Mouse (Mus musculus): ENCODE measurements around the gene Hipk1. TPM values are rescaled to one million over a fixed set of nuclear protein-coding genes. Genes with fewer than 3 reads are reported as not detected.
A peak's percentile ranks its signal among the peaks of the same experiment; 100 is the strongest.
"Not testable (repeated sequence)": the region's sequence is repeated elsewhere in the genome, so short reads cannot be mapped to it uniquely, and the experiment has no call there.

Hipk1 gene
- total RNA-seq (2014; fragmentation: Nextera tagmentation) (98.1 and 127 TPM in 2 replicates), total RNA-seq (2017) (64.3 and 69.2 TPM in 2 replicates)

DNA sequence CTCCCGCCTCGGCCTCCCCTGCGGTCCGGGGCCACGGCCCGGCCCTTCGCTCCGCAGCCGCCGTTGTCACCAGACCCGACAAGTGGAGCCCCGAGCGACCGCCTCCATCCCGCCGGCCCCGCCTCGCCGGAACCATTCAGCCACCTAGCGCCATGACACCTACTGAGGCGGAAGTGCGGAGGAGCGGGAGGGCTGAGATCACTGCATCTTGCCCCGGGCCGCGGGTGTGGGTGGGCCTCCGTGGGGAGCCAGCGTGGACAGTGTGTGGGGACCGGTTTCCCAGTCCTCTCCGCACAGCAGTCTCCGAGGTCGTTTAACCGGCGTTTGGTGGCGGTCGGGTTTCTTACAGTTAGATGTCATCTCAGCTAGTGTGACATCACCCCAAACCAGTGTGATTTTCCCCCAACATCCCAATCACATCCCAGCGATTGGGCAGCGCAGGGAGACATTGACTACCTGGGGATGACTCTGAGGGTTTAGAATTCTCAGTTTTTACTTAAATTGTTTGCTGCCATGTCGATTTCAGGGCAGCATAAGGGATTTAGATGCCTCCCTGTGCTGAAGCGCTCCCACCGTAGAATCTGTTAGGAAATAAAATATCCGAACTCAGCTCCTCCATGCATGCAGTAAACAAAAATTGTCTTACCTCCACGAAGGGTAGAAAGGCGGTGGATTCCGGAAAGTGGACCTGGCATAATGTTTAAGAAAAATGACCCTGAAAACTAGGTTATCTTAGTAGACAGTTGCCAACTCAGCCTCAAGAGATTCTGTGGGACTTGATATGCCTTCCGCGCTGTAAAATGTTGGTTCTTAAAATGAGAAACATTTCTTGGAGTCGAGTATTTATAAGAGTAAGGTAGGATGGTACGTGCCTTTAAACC is at the start of gene Hipk1:
Hipk1 (minus strand) TSS at position 334 of the 881 bp plus-strand sequence.
- peak; percentile 87 for ATAC-seq (replicated peaks; ENCODE audit: low FRiP score, low TSS enrichment, poor library complexity, severe bottlenecking)

DNA sequence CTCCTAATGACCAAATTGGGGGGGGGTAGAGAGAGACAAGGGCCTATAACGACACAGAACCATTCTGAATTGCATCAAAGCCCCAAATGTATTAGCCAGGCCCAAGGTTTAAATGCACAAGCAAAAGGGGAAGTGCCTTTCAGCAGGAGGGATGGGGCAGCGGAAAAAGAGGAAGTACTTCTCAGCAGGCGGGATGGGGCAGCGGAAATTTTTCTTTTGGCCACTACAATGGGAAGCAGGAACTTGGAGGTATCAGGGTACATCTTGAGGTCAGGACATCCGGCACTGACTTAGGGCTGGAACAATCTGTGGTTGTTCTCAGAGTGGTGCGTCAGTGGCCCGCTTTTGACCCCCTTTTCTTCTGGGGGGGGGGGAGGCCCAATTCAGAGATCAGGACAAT is 49.6 kb upstream of the Hipk1 start:
- not testable (repeated sequence) for ATAC-seq (replicated peaks; ENCODE audit: low FRiP score, low TSS enrichment, poor library complexity, severe bottlenecking)

DNA sequence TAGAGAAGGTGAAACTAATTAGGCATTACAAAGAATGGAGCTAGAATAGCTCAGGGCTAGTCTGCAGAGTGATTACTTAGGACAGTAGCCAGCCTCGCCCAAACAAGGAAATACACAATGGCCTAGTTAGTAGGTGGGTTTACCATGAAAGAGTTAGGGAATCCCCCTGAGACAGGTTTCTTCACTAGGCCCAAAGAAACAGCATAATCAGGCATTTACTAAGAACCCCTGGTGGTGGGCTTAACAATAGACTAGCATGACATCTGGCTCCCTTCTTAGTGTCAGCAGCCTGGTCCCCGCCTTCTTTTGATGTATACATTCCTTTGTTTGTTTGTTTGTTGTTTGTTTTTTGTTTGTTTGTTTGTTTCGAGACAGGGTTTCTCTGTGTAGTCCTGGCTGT is 48.8 kb upstream of the Hipk1 start:
- ATAC-seq (replicated peaks; ENCODE audit: low FRiP score, low TSS enrichment, poor library complexity, severe bottlenecking) = not testable (repeated sequence)

DNA sequence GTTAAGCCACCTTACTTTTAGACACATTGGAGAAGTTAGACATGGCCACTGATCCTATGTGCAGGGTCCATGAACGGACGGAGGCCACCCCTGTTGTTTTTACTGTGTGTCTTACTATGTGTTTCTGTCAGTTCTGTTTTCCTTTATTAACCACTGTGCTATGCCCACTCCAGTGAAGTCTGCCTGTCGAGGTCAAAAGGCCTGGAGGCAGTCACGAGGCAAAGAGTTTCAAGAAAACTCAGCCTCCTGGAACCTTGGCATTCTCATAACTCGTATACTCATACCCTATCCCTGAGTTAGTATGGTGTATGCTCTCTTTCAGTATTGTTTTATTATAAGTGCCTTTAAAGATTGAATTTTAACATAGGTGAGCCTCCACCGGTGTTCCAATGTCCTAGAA is 48.3 kb upstream of the Hipk1 start:
- ATAC-seq (replicated peaks; ENCODE audit: low FRiP score, low TSS enrichment, poor library complexity, severe bottlenecking) = no peak

DNA sequence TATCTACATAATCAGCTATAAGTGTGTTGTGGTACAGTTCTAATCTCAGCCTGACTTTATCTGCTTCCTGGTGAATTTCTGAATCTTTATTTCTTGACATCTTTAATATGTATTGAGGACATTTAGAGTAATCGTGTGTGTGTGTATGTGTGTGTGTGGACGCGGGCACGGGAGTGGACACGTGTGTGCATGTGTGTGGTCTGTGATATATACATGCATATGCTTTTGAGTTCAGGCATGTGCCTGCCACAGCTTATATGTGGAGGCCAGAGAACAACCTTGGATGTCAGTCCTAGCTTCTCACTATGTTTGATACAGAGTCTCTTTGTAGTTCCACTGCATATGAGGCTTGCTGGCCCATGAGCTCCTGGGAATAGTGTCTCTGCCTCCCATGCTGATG is 45.1 kb upstream of the Hipk1 start:
- ATAC-seq (replicated peaks; ENCODE audit: low FRiP score, low TSS enrichment, poor library complexity, severe bottlenecking) = no peak

DNA sequence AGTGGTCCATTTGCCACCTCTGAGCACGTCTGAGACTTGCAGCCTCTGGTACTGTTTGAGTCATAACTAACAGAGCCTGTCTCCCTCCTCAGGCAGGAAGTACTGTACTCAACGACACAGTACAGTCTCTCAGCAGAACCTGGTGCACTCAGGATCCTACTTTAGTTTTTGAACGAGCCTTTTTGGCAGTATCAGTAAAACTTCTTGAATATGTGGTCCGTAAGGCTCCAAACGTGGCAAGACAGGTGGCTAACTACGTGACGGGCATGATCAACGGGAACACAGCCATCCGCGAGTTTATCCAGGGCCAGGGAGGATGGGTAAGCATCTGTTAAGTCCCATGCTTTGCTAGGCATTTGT is 44.6 kb upstream of the Hipk1 start:
- no peak for ATAC-seq (replicated peaks; ENCODE audit: low FRiP score, low TSS enrichment, poor library complexity, severe bottlenecking)

DNA sequence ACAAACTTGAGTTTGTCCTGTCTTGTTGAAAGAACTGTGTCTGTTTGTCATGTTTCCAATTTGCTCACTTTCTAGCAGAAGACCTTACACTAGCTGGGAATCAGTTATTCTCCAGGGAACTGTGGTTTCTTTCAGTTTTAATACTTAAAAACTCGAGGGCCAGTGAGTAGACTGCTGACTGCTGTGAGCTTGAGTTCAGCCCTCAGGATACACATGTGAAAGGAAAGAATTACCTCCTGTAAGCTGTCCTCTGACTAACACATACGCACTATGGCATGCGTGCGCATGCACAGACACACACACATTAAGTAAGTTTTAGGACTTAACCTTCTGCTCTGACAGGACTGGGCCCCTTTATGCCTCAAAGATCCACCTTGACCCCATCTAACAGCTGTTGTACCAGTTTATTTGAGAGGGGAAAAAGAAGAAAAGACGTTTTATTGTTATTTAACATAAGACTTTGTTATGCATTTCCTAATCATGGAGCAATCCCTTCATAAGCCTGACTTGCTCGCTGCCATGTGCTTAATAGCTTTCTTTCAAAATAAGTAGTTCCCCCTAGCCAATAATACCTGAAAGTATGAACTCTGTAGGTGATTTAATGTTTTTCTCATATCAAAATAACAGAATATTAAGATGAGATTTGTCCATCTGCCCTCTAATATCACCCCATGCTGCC is 44.0 kb upstream of the Hipk1 start:
- no peak for ATAC-seq (replicated peaks; ENCODE audit: low FRiP score, low TSS enrichment, poor library complexity, severe bottlenecking)

DNA sequence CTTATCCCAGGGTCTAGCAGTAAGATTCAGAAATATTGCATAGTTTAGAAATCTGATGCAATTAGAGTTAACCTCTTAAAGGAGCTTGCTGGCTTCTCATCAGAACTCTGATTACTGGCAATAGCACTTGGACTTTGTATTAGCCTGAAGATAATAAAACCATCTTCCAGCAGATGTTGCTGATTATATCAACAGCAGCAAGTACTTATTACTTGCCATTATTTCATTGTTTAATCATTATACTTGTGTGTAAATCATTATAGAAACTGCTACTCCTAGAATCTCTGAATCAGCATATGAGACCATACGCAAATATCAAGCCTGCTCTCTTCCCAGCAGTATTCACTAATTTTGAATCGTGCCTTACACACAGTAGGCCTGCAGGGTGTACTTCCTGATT is 42.6 kb upstream of the Hipk1 start:
- no peak for ATAC-seq (replicated peaks; ENCODE audit: low FRiP score, low TSS enrichment, poor library complexity, severe bottlenecking)

DNA sequence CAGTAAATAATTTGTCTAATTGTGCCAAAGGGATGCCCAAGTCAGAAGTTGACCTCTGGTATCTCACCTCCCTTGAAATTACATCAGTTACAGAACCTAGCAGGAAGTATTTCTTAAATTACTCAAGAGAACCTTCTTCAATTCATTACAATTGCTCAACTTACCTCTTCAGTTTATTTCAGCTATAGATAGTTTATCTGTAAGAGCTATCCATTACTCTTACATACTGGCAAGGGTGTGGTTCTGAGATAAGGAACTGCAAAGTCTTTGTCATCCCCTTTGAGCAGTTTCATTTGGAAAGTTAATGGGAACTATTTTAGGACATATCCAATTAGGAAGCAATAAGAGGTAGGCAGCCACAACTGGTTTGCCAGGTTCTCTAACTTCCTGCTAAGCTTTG is 41.1 kb upstream of the Hipk1 start, which contains the start of gene Bcl2l15:
Bcl2l15 (plus strand) TSS at position 176 of the 400 bp plus-strand sequence.
- peak; percentile 49 for ATAC-seq (replicated peaks; ENCODE audit: low FRiP score, low TSS enrichment, poor library complexity, severe bottlenecking)

DNA sequence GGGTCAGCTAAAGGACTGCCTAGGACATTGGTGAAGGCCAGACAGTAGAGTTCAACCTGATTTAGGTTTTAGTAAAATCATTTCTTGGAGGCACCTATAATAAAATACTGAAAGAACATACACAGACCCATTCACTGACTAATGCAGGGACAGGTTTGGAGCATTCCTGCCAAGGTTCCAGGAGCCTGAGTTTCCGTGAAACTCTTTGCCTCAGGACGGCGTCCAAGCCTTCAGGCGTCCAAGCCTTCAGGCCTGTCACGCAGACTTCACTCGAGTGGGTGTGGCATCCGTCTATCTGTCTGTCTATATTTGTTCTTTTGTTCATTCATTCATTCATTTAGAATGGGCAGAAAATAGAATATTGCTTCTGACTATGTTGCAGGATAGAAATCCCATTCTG is 39.8 kb upstream of the Hipk1 start:
- no peak for ATAC-seq (replicated peaks; ENCODE audit: low FRiP score, low TSS enrichment, poor library complexity, severe bottlenecking)

DNA sequence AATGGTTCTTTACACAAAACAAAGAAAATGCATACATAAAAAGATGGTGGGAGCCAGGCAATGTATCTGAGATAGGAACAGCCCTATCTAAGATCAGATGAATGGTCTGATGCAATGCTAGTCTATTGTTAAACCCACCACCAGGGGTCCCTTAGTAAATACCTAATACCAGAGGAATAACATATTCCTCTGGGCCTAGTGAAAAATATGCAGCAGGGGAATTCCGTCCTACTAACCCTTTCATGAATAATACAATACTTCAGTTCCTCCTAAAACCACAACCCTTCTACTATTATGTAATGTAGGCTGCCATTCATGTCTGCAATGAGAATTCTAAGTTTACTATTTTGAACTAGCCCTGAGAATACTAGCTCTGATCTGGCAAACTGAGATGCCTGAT is 39.3 kb upstream of the Hipk1 start:
- ATAC-seq (replicated peaks; ENCODE audit: low FRiP score, low TSS enrichment, poor library complexity, severe bottlenecking) = not testable (repeated sequence)

DNA sequence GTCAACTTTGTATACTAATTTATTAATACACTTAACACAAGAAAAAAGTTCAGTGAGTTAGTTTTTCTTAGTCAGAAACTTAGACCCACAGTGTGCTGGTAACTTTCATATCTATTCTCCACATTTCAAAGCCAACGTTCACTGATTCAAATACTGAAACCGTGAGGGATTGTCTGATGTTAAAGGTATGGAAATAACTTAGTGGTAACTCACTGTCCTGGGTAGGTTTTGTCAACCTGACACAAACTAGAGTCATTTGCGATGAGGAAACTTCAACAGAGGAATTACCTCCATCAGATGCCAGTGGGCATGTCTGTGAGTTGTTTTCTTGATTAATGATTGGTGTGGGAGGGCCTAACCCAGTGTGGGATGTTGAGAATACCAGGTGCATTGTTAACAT is 37.7 kb upstream of the Hipk1 start:
- no peak for ATAC-seq (replicated peaks; ENCODE audit: low FRiP score, low TSS enrichment, poor library complexity, severe bottlenecking)

DNA sequence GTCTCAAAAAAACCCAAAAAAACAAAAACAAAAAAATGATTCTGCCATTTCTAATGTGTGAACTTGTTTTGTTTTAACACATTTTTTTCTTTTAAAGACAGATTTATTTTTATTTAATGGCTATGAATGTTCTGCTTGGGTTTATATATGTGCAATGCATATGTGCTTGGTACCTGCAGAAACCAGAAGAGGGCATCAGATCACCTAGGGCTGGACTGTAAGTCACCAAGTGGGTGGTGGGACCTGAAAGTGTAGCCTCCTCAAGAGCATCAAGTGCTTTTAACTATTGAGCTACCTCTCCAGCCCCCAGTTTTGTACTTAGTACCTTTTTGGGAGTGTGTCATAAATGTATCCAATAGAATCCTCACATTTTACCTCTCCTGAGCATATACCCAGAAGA is 36.2 kb upstream of the Hipk1 start:
- ATAC-seq (replicated peaks; ENCODE audit: low FRiP score, low TSS enrichment, poor library complexity, severe bottlenecking) = 0 out of 2 replicates have a peak, but pooled peaks have one; percentile 52

DNA sequence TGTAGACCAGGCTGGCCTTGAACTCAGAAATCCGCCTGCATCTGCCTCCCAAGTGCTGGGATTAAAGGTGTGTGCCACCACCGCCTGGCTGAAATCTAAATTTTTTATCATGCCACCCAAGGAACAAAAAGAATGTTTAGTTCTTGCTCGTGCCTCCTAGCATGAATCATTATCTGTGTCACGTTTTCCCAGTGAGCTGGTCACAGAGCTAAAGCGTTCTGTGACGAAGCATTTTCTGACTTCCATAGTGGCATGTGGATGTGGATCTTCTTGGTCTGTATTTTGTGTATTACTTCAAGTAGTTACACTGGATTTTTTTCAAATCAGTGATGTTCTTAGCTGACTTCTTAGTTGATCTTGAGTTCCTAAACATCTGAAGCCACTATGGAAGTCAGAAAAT is 19.6 kb upstream of the Hipk1 start:
- no peak for ATAC-seq (replicated peaks; ENCODE audit: low FRiP score, low TSS enrichment, poor library complexity, severe bottlenecking)

DNA sequence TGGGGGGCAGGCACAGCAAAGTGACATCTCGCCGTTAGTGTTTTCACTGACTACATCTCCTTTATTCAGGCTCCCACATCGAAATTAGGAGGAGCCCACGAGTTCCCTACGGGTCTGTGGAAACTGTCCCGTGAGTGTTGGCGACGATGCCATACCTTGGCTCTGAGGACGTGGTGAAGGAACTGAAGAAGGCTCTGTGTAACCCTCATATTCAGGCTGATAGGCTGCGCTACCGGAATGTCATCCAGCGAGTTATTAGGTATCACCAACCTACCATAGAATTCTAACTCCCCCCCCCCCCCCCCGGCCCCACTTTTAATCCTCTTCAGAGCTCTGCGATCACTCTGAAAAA is 18.4 kb upstream of the Hipk1 start:
- ATAC-seq (replicated peaks; ENCODE audit: low FRiP score, low TSS enrichment, poor library complexity, severe bottlenecking) = peak; percentile 55

DNA sequence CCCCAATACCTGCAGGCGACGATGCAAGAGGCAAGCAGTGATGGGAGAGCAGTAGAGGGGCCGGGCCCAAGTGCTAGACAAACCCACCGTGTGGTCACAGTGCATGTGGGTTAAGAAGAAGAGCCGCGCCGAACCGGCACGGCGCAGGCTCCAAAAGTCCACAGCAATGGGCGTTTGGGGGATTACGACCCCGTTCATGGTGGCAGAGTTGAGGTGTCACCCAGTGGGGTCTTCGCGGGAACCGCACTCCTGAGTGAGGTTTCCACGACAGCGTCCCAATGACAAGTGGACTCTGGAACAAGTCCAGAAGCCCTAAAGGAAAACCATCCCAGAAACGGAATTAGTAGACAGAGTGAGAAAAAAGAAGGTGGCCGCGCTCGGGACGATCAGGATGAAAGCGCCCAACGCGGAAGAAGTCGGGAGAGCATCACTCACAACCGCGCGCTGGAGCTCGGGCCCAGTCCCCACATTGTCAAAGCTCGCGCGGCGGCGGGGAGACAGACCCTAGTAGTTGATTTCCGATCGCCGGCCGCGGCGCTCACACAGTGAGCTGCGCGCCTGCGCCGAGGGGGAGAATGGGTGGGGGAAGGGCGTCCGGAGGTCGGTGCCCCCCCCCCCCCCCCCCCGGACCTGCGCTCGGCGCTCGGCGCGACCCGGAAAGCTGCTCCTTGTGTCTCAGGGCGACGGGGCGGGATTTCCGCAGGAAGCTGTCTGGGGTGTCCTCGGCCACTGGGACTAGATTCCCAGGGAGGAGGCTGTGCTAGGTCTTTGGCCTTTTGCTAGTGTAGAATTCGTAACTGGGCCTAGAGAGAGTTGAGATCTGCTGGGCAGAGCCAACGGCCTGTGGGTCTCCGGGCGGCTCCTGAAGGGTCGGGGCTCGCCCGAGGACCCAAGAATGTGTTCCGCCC is 17.8 kb upstream of the Hipk1 start, which contains the start of the genes Dclre1b, Ap4b1 and Gm43064:
Dclre1b (minus strand) TSS at position 554 of the 908 bp plus-strand sequence.
Ap4b1 (plus strand) TSS at position 630 of the 908 bp plus-strand sequence.
Gm43064 (plus strand) TSS at position 683 of the 908 bp plus-strand sequence.
- peak; percentile 87 for ATAC-seq (replicated peaks; ENCODE audit: low FRiP score, low TSS enrichment, poor library complexity, severe bottlenecking)

DNA sequence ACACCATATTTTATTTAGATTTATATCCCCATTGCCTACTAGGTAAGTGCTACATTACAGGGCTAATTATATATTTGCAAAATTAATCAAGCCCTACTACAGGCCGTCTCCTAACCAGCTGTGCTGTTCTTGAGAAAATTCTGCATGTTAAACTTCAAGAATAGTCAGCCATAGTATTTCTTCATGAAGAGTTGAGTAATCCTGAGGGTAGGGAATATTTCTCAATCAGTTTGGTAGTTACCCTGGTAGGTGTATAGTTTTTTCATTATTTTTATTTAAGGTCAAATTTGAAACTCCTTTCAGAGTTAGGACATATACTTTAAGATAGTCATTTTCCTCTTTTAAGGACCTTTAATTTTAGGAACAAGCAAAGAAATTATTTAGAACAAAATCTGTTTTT is 14.3 kb upstream of the Hipk1 start:
- ATAC-seq (replicated peaks; ENCODE audit: low FRiP score, low TSS enrichment, poor library complexity, severe bottlenecking) = no peak

DNA sequence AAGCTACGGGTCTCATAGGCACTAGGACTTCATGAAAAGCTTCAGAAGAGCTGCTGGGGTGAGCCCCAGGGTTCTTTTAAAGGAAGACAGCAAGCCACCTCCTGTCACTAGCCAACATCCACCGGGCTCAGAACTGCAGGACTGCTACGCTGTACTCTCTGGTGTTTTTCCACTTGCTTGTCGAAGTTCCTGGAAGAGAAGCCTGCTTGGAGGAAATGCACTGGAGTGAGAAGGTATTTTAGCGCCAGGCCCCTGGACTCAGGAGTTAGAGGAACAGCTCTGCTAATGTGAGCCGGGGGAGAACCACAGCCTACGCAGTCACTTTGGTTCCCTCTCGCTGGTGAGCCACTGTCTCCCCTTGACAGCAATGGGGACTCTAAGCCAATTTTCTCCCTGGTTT is 11.5 kb upstream of the Hipk1 start:
- ATAC-seq (replicated peaks; ENCODE audit: low FRiP score, low TSS enrichment, poor library complexity, severe bottlenecking) = no peak

DNA sequence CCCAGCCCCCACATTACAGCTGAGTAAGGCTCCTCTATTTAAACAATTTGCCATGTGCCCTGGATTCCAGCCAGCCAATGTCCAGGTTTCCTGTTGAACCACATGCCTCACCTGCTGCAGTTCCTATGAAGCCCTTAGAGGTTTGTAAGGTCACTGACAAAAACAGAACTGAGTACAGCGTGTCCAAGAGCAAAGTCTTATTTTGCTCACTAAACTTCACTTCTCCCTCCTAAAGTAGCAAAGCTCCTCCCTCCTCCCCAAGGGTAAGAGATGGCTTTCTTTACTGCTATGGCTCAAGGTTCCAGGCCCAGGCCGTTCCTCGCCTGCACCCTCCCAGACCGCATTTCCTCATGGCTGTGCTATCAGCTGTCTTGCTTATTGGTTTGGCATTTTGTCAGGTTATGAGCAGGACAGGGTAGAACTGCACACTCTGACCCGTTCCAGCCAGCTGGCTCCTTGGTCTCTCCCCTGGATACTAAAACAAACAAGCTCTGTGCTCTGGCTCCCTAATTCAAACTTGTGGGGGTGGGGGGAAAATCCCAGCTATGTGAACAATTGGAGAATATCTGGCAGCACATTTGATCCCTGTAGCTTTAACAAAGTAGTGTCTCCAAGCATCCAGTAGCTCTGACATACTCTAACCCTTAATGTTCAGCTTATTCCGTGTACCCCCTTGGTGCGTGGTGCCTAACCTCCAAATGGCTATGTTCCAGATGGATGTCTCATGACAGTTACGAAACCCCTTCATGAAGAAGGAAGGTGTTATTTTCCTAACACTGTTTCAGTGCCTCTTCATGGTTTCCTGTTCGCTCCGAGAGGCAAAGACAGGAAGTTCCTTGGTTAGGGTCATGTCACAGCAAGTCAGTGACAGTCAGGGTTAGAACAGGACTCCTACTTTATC is 10.5 kb upstream of the Hipk1 start:
- ATAC-seq (replicated peaks; ENCODE audit: low FRiP score, low TSS enrichment, poor library complexity, severe bottlenecking) = peak; percentile 83
